Mouse (Mus musculus) CD8-positive naive resting alpha-beta T cell, adult 2 months (primary cell): ENCODE results near the gene Clcnka.
A peak's percentile ranks its signal among the peaks of the same experiment; 100 is the strongest.

Source experiments
- DNase-seq, 2 experiments: peaks; one replicate each; pipeline ENCODE4 v3.0.0; 2022; ENCODE audit warnings: low read depth in 2 of 2, low spot score in 2 of 2

Clcnka gene

GRCm38 (mm10) chr4:141422841-141423240, 24.3 kb upstream of the Clcnka start:
- no peak for DNase-seq

- DNase-seq, result no peak
These were observed 22.9 kb upstream of the Clcnka start for GRCm38 (mm10) chr4:141421423-141421822.

GRCm38 (mm10) chr4:141420886-141421285, 22.4 kb upstream of the Clcnka start:
- no peak for DNase-seq

DNA sequence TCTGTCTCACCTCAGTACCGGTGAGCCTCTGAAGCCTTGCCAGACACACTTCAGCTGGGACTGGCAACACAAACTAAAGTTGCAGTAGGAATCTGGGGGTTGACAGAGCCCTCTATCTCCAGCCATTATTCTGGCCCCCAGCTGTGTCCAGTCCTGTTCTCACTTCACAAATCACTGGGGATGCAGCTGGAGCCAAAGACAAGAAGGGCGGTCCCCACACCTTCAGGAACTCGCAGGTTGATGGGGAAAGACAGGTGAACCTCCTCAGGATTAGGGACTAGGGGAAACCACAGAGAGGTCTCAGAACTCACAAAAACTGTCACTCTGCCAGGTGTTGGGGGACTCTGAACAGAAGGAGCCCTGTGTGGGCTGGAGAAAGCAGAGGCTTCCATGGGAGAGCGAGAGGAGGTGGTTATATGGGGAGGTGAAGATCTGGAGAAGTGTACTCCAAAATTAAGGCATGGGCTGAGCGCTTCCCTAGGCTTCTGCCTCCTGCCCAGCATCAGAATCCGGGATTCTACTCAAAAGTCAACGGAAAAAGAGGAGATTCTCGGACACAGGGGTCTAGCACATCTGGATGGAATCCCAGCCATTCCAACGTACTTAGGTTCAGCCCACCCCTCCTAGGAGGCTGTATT, 21.8 kb upstream of the Clcnka start, which contains the start of gene Hspb7:
Gene Hspb7 (plus strand): TSS at position 588 of the 638 bp plus-strand sequence.
- DNase-seq, result no peak

DNA sequence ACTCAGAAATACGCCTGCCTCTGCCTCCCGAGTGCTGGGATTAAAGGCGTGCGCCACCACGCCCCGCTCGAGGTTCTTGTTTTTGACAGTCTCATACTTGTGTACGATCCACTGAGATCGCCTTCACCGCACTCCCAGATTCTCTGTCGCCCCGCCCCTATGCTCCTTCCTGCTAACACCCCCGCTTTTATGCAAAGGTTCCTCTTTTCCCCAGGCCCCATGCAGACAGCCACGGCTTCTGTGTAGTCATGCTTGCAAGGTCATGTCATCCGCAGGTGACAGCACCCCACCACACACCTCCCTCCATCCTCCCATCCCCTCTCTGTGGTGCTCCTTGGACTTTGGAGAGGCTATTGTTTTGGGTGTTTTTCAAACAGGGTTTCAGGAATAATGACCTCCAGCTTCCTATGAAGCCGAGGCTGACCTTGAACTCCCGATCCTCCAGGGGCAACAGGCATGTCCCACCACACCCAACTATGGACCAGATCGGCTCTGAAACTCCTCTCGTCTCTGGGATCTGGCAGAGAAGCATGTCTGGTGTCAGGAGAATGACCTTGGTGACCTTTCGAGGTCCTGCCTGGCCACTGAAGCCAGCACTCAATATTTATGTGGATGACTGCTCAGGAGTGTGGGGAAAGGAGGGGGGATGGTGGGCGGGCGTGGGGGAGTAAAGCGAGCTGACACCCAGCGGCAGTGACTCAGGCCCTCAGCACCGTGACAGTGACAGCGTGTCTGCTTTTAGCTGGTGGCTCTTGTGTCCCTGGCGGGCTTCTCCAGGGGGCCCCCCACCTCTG, 21.1 kb upstream of the Clcnka start:
- DNase-seq, result no peak

GRCm38 (mm10) chr4:141415924-141416323, 17.4 kb upstream of the Clcnka start, which contains the start of gene Clcnkb:
Gene Clcnkb, minus strand, starts transcription at chr4:141416014.
- no peak for DNase-seq

GRCm38 (mm10) chr4:141411430-141411992, 13.0 kb upstream of the Clcnka start:
- no peak for DNase-seq

- DNase-seq, result no peak
These were observed 10.1 kb upstream of the Clcnka start for GRCm38 (mm10) chr4:141408577-141408976.

GRCm38 (mm10) chr4:141406516-141407299, 8.2 kb upstream of the Clcnka start:
- DNase-seq, result peak in 1 of 2 experiments; percentile 43

GRCm38 (mm10) chr4:141405314-141405622, 6.7 kb upstream of the Clcnka start:
- DNase-seq, result no peak

GRCm38 (mm10) chr4:141404518-141405313, 6.2 kb upstream of the Clcnka start:
- DNase-seq, result peak; percentile 82 to 87

DNA sequence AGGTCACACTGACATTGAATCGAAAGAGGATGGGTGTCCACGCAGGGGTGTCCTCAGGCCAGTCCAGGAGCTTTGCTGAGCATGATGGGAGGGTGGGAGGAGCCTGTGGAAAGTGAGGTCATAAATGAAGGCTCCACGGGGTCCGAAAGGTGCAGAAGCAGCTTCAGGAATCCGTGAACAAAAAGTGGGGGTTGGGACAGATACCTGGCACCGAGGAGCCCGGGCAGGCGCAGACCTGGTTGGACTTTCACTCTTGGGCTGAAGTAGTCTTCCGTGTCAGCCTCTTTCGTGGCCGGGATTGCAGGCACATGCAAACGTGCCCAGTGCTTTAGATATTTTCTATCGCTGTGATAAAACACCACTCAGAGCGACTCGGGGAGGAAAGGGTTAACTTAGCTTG, 1.6 kb upstream of the Clcnka start:
- DNase-seq, result no peak

GRCm38 (mm10) chr4:141397861-141398260, 663 bp downstream of the Clcnka start:
- no peak for DNase-seq

GRCm38 (mm10) chr4:141394751-141395150, 3.8 kb downstream of the Clcnka start:
- DNase-seq, result no peak

DNA sequence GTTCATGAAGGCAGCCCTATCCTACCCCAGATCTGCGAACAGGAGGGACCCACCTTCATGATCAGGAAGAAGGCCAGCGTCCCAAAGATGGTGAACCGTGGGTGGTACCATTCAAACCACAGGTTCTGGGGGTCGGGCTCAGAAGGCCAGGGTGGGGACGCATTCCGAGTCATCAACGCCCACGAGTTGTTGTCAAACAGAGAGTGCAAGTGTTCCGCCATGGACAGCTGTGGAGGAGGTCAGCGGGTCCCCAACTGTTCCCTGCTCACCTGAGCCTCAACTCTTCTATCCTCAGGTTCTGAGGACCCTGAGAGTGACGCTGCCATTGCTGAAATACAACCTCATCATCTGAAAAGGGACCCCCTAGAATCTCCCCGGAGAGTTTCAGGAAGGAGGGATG, 7.2 kb downstream of the Clcnka start:
- DNase-seq, result no peak

- DNase-seq, result no peak
These were observed 9.0 kb downstream of the Clcnka start for GRCm38 (mm10) chr4:141389366-141390150.

DNA sequence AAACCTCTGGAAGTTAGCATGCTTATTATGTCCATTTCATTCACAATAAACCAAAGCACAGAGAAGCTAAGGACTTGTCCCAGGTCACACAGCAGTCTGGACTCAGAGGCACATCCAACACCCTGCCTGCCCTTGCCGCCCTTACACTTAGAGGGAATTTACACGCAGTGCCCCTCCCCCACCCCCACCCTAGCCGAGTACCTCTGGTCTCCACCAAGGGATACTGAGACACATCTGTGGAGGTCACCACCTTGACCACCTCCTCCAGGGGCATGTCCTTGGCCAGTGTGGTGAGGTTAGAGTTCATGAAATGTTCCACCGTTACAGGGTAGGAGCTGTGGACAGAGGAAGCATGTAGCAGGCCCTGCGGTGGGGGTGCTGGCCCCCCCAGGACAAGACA, 10.6 kb downstream of the Clcnka start:
- DNase-seq, result no peak

DNA sequence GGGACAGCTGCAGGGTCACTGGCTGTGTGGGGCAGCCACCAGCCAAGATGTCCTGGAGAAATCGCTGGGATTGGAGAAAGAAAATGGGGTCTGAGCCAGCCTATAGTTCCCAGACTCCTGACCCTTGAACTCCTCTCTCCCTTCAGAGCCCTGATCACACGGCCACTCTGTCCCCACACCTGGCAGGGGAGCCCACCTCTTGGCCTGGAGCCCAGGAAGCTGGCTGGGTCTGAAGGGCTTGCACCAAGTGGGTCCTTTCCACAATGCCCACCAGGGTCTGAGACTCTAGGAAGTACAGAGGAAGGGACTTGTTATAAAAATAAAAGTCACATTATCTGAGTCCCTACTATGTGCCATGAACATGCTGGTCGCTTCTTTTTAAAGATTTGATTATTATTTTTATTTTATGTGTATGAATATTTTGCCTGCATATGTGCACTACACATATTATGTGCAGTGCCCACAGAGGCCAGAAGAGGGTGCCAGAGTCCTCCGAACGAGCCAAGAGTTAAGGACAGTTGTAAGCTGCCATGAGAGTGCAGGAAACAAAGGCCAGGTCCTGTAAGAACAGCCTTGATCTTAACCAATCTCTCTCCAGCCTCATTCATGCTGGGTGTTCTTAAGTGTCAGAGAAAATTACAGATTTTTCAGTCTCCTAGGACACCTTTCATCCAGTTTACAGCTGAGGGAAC, 11.3 kb downstream of the Clcnka start:
- DNase-seq, result peak; percentile 42 to 58

GRCm38 (mm10) chr4:141386150-141386549, 12.4 kb downstream of the Clcnka start:
- DNase-seq, result no peak
